Mouse (Mus musculus) liver, embryonic 14.5 days (tissue): ENCODE results near the gene Tmem50b.

Experiments used
- CTCF ChIP-seq: IDR thresholded peaks from 2 replicates; pipeline ENCODE4 v1.5.1; 2016; ENCODE audit warnings: antibody characterized with exemption, low read depth, control low read depth
- EP300 ChIP-seq: IDR thresholded peaks from 2 replicates; pipeline ENCODE4 v1.6.1; 2016; ENCODE audit warnings: antibody characterized with exemption, low read depth

- TF ChIP-seq CTCF (no peak), EP300 (no peak)
These were observed 59.5 kb downstream of the Tmem50b start for GRCm38 (mm10) chr16:91538051-91538450.
